Mouse (Mus musculus) neural tube, embryonic 11.5 days (tissue): ENCODE results near the gene Fam25c. TPM values are rescaled to one million over a fixed set of nuclear protein-coding genes. Genes with fewer than 3 reads are reported as not detected.

Experiments used
- ATAC-seq: fragments of 200-750 bp; cut with Nextera tagmentation; 2 replicates; pipeline ENCODE4 v1.8.0; 2017; ENCODE audit warnings: moderate number of reproducible peaks, mild to moderate bottlenecking, moderate TSS enrichment, moderate library complexity; ENCODE audit not compliant: insufficient read depth, low FRiP score, low TSS enrichment
- DNase-seq: peaks from one replicate; pipeline ENCODE4 v3.0.0-alpha.2; 2015; ENCODE audit warnings: low spot score
- H3K27ac ChIP-seq: fragments of 300-500 bp; sonication (generic); 2 replicates; pipeline ENCODE4 v1.5.1; 2014; ENCODE audit warnings: low read depth, mild to moderate bottlenecking, low read length
- H3K27me3 ChIP-seq: fragments of 300-500 bp; sonication (generic); 2 replicates; pipeline ENCODE4 v1.6.1; 2014; ENCODE audit warnings: mild to moderate bottlenecking, low read length, mixed read lengths; ENCODE audit not compliant: control insufficient read depth, insufficient read depth
- H3K36me3 ChIP-seq: fragments of 300-500 bp; sonication (generic); 2 replicates; pipeline ENCODE4 v1.6.1; 2014; ENCODE audit warnings: mild to moderate bottlenecking, low read length, moderate library complexity, mixed read lengths; ENCODE audit not compliant: control insufficient read depth, insufficient read depth
- H3K4me1 ChIP-seq: fragments of 300-500 bp; sonication (generic); 2 replicates; pipeline ENCODE4 v1.6.1; 2014; ENCODE audit warnings: low read length, mixed read lengths; ENCODE audit not compliant: control insufficient read depth, insufficient read depth
- H3K4me2 ChIP-seq: fragments of 300-500 bp; sonication (generic); 2 replicates; pipeline ENCODE4 v1.6.1; 2014; ENCODE audit warnings: low read depth, mild to moderate bottlenecking, moderate library complexity
- H3K4me3 ChIP-seq: fragments of 300-500 bp; sonication (generic); 2 replicates; pipeline ENCODE4 v1.5.1; 2014; ENCODE audit warnings: low read depth, low read length
- H3K9ac ChIP-seq: fragments of 300-500 bp; sonication (generic); 2 replicates; pipeline ENCODE4 v1.6.1; 2014; ENCODE audit warnings: mild to moderate bottlenecking, low read length
- H3K9me3 ChIP-seq: fragments of 300-500 bp; sonication (generic); 2 replicates; pipeline ENCODE4 v1.6.1; 2016; ENCODE audit warnings: low read length; ENCODE audit not compliant: control insufficient read depth
- WGBS: fragments of 180-500 bp; shearing (Covaris S2); extraction: QIAGEN DNeasy Blood & Tissue Kit; methylation state at CpG from one replicate; pipeline ENCODE4 v1.1.7; 2014; 5-methylcytosine and 5-hydroxymethylcytosine counted together
- polyA plus RNA-seq: library from polyadenylated mRNA; unstranded; fragments of >200 nt; fragmentation: Nextera tagmentation; extraction: Ambion mirVana; gene quantifications from 2 replicates; pipeline ENCODE4 v1.2.1, GENCODE M21; 2014

Fam25c gene
- polyA plus RNA-seq, 1 experiment from 2014 or later, result not detected

- H3K4me3 ChIP-seq, result no peak overlapping the region
- H3K4me2 ChIP-seq, result no peak overlapping the region
- DNase-seq (no peak), ATAC-seq (no peak)
- H3K9ac ChIP-seq, result no peak overlapping the region
- no peaks in the 10 kb centered on the region for H3K9me3 ChIP-seq
- no peak overlapping the region for H3K27ac ChIP-seq
- no peaks in the 10 kb centered on the region for H3K36me3 ChIP-seq
- no peaks in the 10 kb centered on the region for H3K27me3 ChIP-seq
- H3K4me1 ChIP-seq, result peaks cover 8% of the 10 kb centered on the region; the same call in 1 of the 2 replicates
- 91% methylated on average over 9 of the region's 9 CpGs for WGBS
These were observed 27.9 kb upstream of the Fam25c start for GRCm38 (mm10) chr14:34382921-34383704.

- Histone ChIP-seq H3K4me2 (no peak overlapping the region), H3K36me3 (no peaks in the 10 kb centered on the region), H3K4me1 (peaks cover 11% of the 10 kb centered on the region), H3K9ac (0 out of 2 replicates have a peak overlapping the region, but pooled peaks have one; percentile 10), H3K27ac (0 out of 2 replicates have a peak overlapping the region, but pooled peaks have one; percentile 0), H3K4me3 (no peak overlapping the region), H3K9me3 (no peaks in the 10 kb centered on the region), H3K27me3 (no peaks in the 10 kb centered on the region)
- ATAC-seq (no peak), DNase-seq (peak; percentile 67)
- 40% methylated on average over 11 of the region's 11 CpGs for WGBS
These were observed 23.5 kb upstream of the Fam25c start for GRCm38 (mm10) chr14:34378560-34379331.

GRCm38 (mm10) chr14:34377121-34377520 lies 21.9 kb upstream of the Fam25c start:
- DNase-seq (no peak), ATAC-seq (no peak)
- Histone ChIP-seq H3K36me3 (no peaks in the 10 kb centered on the region), H3K9me3 (no peaks in the 10 kb centered on the region), H3K4me3 (no peak overlapping the region), H3K4me1 (peaks cover 11% of the 10 kb centered on the region), H3K27me3 (no peaks in the 10 kb centered on the region), H3K27ac (no peak overlapping the region), H3K4me2 (no peak overlapping the region), H3K9ac (no peak overlapping the region)
- WGBS, result 89% methylated on average over 4 of the region's 4 CpGs

GRCm38 (mm10) chr14:34375941-34376340 lies 20.7 kb upstream of the Fam25c start:
- H3K9me3 ChIP-seq, result no peaks in the 10 kb centered on the region
- H3K4me3 ChIP-seq, result no peak overlapping the region
- H3K27me3 ChIP-seq, result no peaks in the 10 kb centered on the region
- no peak overlapping the region for H3K9ac ChIP-seq
- DNase-seq (no peak), ATAC-seq (no peak)
- WGBS, result 82% methylated on average over 5 of the region's 5 CpGs
- no peaks in the 10 kb centered on the region for H3K36me3 ChIP-seq
- H3K4me1 ChIP-seq, result peaks cover 11% of the 10 kb centered on the region
- no peak overlapping the region for H3K27ac ChIP-seq
- H3K4me2 ChIP-seq, result no peak overlapping the region

DNA sequence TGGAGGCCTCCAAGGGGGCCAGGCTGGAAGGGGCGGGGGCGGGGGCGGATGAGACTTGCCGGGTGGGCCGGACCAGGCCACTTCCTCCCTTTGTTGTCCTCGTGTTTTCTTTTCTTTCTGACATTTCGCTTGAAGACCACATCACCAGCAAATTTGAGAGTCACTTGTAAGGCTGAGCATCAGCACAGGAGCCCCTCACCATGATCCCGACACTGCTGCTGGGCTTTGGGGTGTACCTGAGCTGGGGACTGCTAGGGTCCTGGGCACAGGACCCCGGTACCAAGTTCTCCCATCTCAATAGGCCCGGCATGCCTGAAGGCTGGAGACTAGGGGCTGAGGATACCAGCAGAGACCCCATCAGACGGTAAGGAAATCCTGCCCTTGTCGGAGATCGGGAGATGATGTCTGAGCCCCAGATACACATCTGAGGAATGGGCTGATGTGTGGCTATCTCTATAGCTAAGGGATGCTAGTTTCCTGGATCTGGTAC lies 20.2 kb upstream of the Fam25c start, which contains the start of gene Mmrn2:
Gene Mmrn2, plus strand, starts transcription at position 51 of the 490 bp plus-strand sequence.
- Histone ChIP-seq H3K27ac (peak within 1 kb of the TSS; percentile 27; the same call in 1 of the 2 replicates), H3K4me1 (peaks cover 11% of the 10 kb centered on the region), H3K4me3 (0 out of 2 replicates have a peak within 1 kb of the TSS, but pooled peaks have one; percentile 10), H3K9me3 (no peaks in the 10 kb centered on the region), H3K4me2 (no peak within 1 kb of the TSS), H3K9ac (peak within 1 kb of the TSS; percentile 28; the same call in 1 of the 2 replicates), H3K27me3 (no peaks in the 10 kb centered on the region), H3K36me3 (no peaks in the 10 kb centered on the region)
- no peak for ATAC-seq
- 76% methylated on average over 13 of the region's 13 CpGs for WGBS
- no peak for DNase-seq

- no peaks in the 10 kb centered on the region for H3K36me3 ChIP-seq
- H3K9ac ChIP-seq, result peak within 1 kb of the TSS; percentile 28
- DNase-seq, result peak; percentile 70
- H3K4me1 ChIP-seq, result peaks cover 11% of the 10 kb centered on the region
- 41% methylated on average over 10 of the region's 10 CpGs for WGBS
- no peaks in the 10 kb centered on the region for H3K27me3 ChIP-seq
- no peaks in the 10 kb centered on the region for H3K9me3 ChIP-seq
- H3K4me2 ChIP-seq, result peak within 1 kb of the TSS; percentile 25
- ATAC-seq, result no peak
- H3K4me3 ChIP-seq, result peak within 1 kb of the TSS; percentile 10; the same call in 1 of the 2 replicates
- peak within 1 kb of the TSS; percentile 27; the same call in 1 of the 2 replicates for H3K27ac ChIP-seq
These were observed 19.3 kb upstream of the Fam25c start, which contains the start of gene Sncg for GRCm38 (mm10) chr14:34374577-34374976. Gene Sncg (minus strand): TSS chr14:34374789.

DNA sequence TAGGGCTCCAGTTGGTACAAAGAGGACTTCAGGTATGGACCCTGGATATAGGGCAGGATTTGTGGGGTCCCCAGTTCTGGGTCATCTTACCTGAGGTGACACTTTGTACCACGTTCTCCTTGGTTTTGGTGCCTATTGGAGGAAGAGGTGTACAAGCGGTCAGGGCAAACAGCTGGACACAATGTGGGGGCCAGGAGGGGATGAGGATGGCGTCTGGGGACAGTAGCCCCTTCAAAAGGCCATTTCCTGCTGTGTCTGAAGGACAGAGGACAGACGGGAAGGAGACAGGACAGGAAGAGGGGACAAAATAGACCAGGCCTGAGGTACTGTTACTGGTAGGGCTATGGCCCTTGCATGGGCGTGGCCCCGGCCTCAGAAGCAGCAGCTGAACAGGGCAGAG lies 18.3 kb upstream of the Fam25c start:
- Histone ChIP-seq H3K9ac (peak overlapping the region; percentile 28), H3K36me3 (no peaks in the 10 kb centered on the region), H3K9me3 (no peaks in the 10 kb centered on the region), H3K27me3 (no peaks in the 10 kb centered on the region), H3K4me1 (peaks cover 7% of the 10 kb centered on the region), H3K4me2 (peak overlapping the region; percentile 25), H3K27ac (no peak overlapping the region), H3K4me3 (peak overlapping the region; percentile 10; the same call in 1 of the 2 replicates)
- no peak for DNase-seq
- no peak for ATAC-seq
- WGBS, result 86% methylated on average over 6 of the region's 6 CpGs

DNA sequence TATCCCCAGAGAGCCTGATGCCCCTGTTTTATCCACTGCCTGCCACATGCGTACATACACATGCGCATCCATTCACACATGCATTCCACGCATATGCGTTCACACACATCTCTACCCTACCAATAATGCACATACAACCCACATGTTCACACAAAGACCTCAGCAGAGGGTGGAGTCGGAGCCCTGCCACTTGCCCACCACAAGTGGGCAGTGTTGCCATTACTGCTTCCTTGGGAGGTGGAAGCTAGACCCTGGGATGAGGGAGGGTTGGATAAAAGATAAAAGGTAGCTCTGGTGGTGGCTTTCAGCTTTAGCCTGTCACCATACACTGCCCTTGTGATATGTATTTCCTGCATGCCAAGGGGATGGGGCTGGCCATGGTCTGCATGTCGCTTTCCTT lies 17.4 kb upstream of the Fam25c start:
- no peak overlapping the region for H3K27ac ChIP-seq
- H3K4me3 ChIP-seq, result no peak overlapping the region
- no peaks in the 10 kb centered on the region for H3K9me3 ChIP-seq
- no peaks in the 10 kb centered on the region for H3K36me3 ChIP-seq
- WGBS, result 85% methylated on average over 6 of the region's 6 CpGs
- H3K4me2 ChIP-seq, result no peak overlapping the region
- H3K27me3 ChIP-seq, result no peaks in the 10 kb centered on the region
- DNase-seq, result peak; percentile 45
- no peak overlapping the region for H3K9ac ChIP-seq
- H3K4me1 ChIP-seq, result peaks cover 2% of the 10 kb centered on the region; the same call in 1 of the 2 replicates
- ATAC-seq, result no peak
